Mouse (Mus musculus) midbrain, embryonic 10.5 days (tissue): ENCODE results near the gene Clstn1. TPM values are rescaled to one million over a fixed set of nuclear protein-coding genes. Genes with fewer than 3 reads are reported as not detected.

Source experiments
- DNase-seq: peaks from one replicate; pipeline ENCODE4 v3.0.0-alpha.2; 2017; ENCODE audit warnings: low spot score
- H3K27ac ChIP-seq: fragments of 300-500 bp; sonication (generic); replicated peaks from 2 replicates; pipeline ENCODE4 v1.5.1; 2016; ENCODE audit warnings: mild to moderate bottlenecking
- H3K27me3 ChIP-seq: fragments of 300-500 bp; sonication (generic); 2 replicates; pipeline ENCODE4 v1.6.1; 2016; ENCODE audit warnings: low read depth, mild to moderate bottlenecking; ENCODE audit not compliant: poor library complexity, severe bottlenecking
- H3K36me3 ChIP-seq: fragments of 300-500 bp; sonication (generic); 2 replicates; pipeline ENCODE4 v1.6.1; 2016; ENCODE audit warnings: mild to moderate bottlenecking, moderate library complexity
- H3K4me1 ChIP-seq: fragments of 300-500 bp; sonication (generic); 2 replicates; pipeline ENCODE4 v1.6.1; 2016
- H3K4me3 ChIP-seq: fragments of 300-500 bp; sonication (generic); 2 replicates; pipeline ENCODE4 v1.5.1; 2016; ENCODE audit warnings: mild to moderate bottlenecking, moderate library complexity
- H3K9me3 ChIP-seq: fragments of 300-500 bp; sonication (generic); replicated peaks from 2 replicates; pipeline ENCODE4 v1.6.1; 2016; ENCODE audit warnings: mild to moderate bottlenecking
- WGBS: fragments of 180-500 bp; shearing (Covaris S2); methylation state at CpG from one replicate; pipeline ENCODE4 v1.1.7; 2016; 5-methylcytosine and 5-hydroxymethylcytosine counted together
- polyA plus RNA-seq: library from polyadenylated mRNA; unstranded; fragments of >200 nt; fragmentation: Nextera tagmentation; extraction: Ambion mirVana; gene quantifications from 2 replicates; pipeline ENCODE4 v1.2.1, GENCODE M21; 2016

The Clstn1 gene
- polyA plus RNA-seq, 1 experiment from 2014 or later = 17.5 TPM

- no peak overlapping the region for H3K4me3 ChIP-seq
- H3K4me1 ChIP-seq = peaks cover 20% of the 10 kb centered on the region
- H3K9me3 ChIP-seq = no peaks in the 10 kb centered on the region
- no peak for DNase-seq
- no peak overlapping the region for H3K27ac ChIP-seq
- 90% methylated on average over 9 of the region's 9 CpGs for WGBS
- H3K36me3 ChIP-seq = peaks cover 58% of the 10 kb centered on the region
- H3K27me3 ChIP-seq = no peaks in the 10 kb centered on the region
Observed at GRCm38 (mm10) chr4:149628810-149629209, 42.5 kb downstream of the Clstn1 start.

GRCm38 (mm10) chr4:149632670-149633307 is 46.5 kb downstream of the Clstn1 start:
- H3K36me3 ChIP-seq = peaks cover 88% of the 10 kb centered on the region
- WGBS = 86% methylated on average over 9 of the region's 9 CpGs
- H3K27me3 ChIP-seq = no peaks in the 10 kb centered on the region

GRCm38 (mm10) chr4:149634157-149634556 is 47.9 kb downstream of the Clstn1 start:
- WGBS = 87% methylated on average over 1 of the region's 1 CpGs

More at GRCm38 (mm10) chr4:149632670-149633307, 46.5 kb downstream of the Clstn1 start:
- DNase-seq = no peak
- H3K4me3 ChIP-seq = no peak overlapping the region
- H3K9me3 ChIP-seq = no peaks in the 10 kb centered on the region
- no peak overlapping the region for H3K27ac ChIP-seq
- H3K4me1 ChIP-seq = peaks cover 2% of the 10 kb centered on the region

GRCm38 (mm10) chr4:149634966-149635365 is 48.7 kb downstream of the Clstn1 start:
- H3K9me3 ChIP-seq = no peaks in the 10 kb centered on the region
- H3K27me3 ChIP-seq = no peaks in the 10 kb centered on the region
- no peak overlapping the region for H3K4me3 ChIP-seq
- H3K36me3 ChIP-seq = peaks cover 96% of the 10 kb centered on the region
- no peak overlapping the region for H3K27ac ChIP-seq
- DNase-seq = no peak
- H3K4me1 ChIP-seq = no peaks in the 10 kb centered on the region
- WGBS = 94% methylated on average over 11 of the region's 11 CpGs

More at GRCm38 (mm10) chr4:149634157-149634556, 47.9 kb downstream of the Clstn1 start:
- H3K4me1 ChIP-seq = no peaks in the 10 kb centered on the region
- H3K9me3 ChIP-seq = no peaks in the 10 kb centered on the region
- DNase-seq = no peak
- H3K27me3 ChIP-seq = no peaks in the 10 kb centered on the region
- H3K27ac ChIP-seq = no peak overlapping the region
- peaks cover 94% of the 10 kb centered on the region for H3K36me3 ChIP-seq
- H3K4me3 ChIP-seq = no peak overlapping the region

- Histone ChIP-seq H3K36me3 (peaks cover 94% of the 10 kb centered on the region), H3K9me3 (no peaks in the 10 kb centered on the region), H3K4me3 (no peak overlapping the region), H3K4me1 (peaks cover 5% of the 10 kb centered on the region), H3K27ac (no peak overlapping the region), H3K27me3 (no peaks in the 10 kb centered on the region)
- no peak for DNase-seq
- WGBS = 96% methylated on average over 8 of the region's 8 CpGs
Observed at GRCm38 (mm10) chr4:149635915-149636415, 49.7 kb downstream of the Clstn1 start.

GRCm38 (mm10) chr4:149637942-149638341 is 51.7 kb downstream of the Clstn1 start:
- no peaks in the 10 kb centered on the region for H3K27me3 ChIP-seq
- no peak for DNase-seq
- H3K36me3 ChIP-seq = peaks cover 94% of the 10 kb centered on the region
- H3K4me3 ChIP-seq = no peak overlapping the region
- H3K9me3 ChIP-seq = no peaks in the 10 kb centered on the region
- no peak overlapping the region for H3K27ac ChIP-seq
- H3K4me1 ChIP-seq = peaks cover 15% of the 10 kb centered on the region
- WGBS = 94% methylated on average over 7 of the region's 7 CpGs

GRCm38 (mm10) chr4:149640831-149641230 is 54.6 kb downstream of the Clstn1 start:
- 60% methylated on average over 9 of the region's 9 CpGs for WGBS
- DNase-seq = no peak
- H3K4me3 ChIP-seq = no peak overlapping the region
- H3K4me1 ChIP-seq = peaks cover 15% of the 10 kb centered on the region
- no peaks in the 10 kb centered on the region for H3K9me3 ChIP-seq
- peak overlapping the region; percentile 56 for H3K27ac ChIP-seq
- peaks cover 96% of the 10 kb centered on the region for H3K36me3 ChIP-seq
- no peaks in the 10 kb centered on the region for H3K27me3 ChIP-seq

GRCm38 (mm10) chr4:149641400-149641799 is 55.1 kb downstream of the Clstn1 start:
- 87% methylated on average over 8 of the region's 8 CpGs for WGBS
- Histone ChIP-seq H3K4me3 (no peak overlapping the region), H3K9me3 (no peaks in the 10 kb centered on the region), H3K4me1 (peaks cover 15% of the 10 kb centered on the region), H3K36me3 (peaks cover 96% of the 10 kb centered on the region), H3K27me3 (no peaks in the 10 kb centered on the region), H3K27ac (no peak overlapping the region)
- no peak for DNase-seq

GRCm38 (mm10) chr4:149641956-149642355 is 55.7 kb downstream of the Clstn1 start:
- 88% methylated on average over 5 of the region's 5 CpGs for WGBS
- DNase-seq = no peak
- Histone ChIP-seq H3K27me3 (no peaks in the 10 kb centered on the region), H3K4me3 (no peak overlapping the region), H3K36me3 (peaks cover 96% of the 10 kb centered on the region), H3K9me3 (no peaks in the 10 kb centered on the region), H3K4me1 (peaks cover 15% of the 10 kb centered on the region), H3K27ac (no peak overlapping the region)

GRCm38 (mm10) chr4:149645761-149646160 is 59.5 kb downstream of the Clstn1 start:
- Histone ChIP-seq H3K4me1 (peaks cover 12% of the 10 kb centered on the region), H3K4me3 (no peak overlapping the region), H3K27me3 (no peaks in the 10 kb centered on the region), H3K9me3 (no peaks in the 10 kb centered on the region), H3K36me3 (peaks cover 100% of the 10 kb centered on the region), H3K27ac (no peak overlapping the region)
- no peak for DNase-seq
- 93% methylated on average over 9 of the region's 9 CpGs for WGBS

GRCm38 (mm10) chr4:149648031-149648805 is 62.0 kb downstream of the Clstn1 start:
- Histone ChIP-seq H3K27ac (no peak overlapping the region), H3K27me3 (no peaks in the 10 kb centered on the region), H3K4me1 (no peaks in the 10 kb centered on the region), H3K9me3 (0 out of 2 replicates have a peak, but pooled peaks cover 4% of the 10 kb centered on the region), H3K4me3 (no peak overlapping the region), H3K36me3 (peaks cover 100% of the 10 kb centered on the region)
- no peak for DNase-seq
- WGBS = 93% methylated on average over 20 of the region's 20 CpGs

GRCm38 (mm10) chr4:149650493-149651193 is 64.4 kb downstream of the Clstn1 start:
- Histone ChIP-seq H3K27me3 (no peaks in the 10 kb centered on the region), H3K9me3 (0 out of 2 replicates have a peak, but pooled peaks cover 4% of the 10 kb centered on the region), H3K4me3 (no peak overlapping the region), H3K27ac (no peak overlapping the region), H3K36me3 (peaks cover 99% of the 10 kb centered on the region), H3K4me1 (no peaks in the 10 kb centered on the region)
- peak; percentile 67 for DNase-seq
- WGBS = 72% methylated on average over 24 of the region's 24 CpGs
